Mouse (Mus musculus): ENCODE measurements around the gene Zfp36l1.

Gene Zfp36l1

GRCm38 (mm10) chr12:80131359-80132249 lies 18.8 kb upstream of the Zfp36l1 start:
- no peak for DNase-seq (ENCODE audit: low spot score)

- DNase-seq (ENCODE audit: low spot score): peak; percentile 83
Observed at GRCm38 (mm10) chr12:80130558-80131358, 17.9 kb upstream of the Zfp36l1 start.

- no peak for DNase-seq (ENCODE audit: low spot score)
Observed at GRCm38 (mm10) chr12:80129531-80129930, 16.7 kb upstream of the Zfp36l1 start.

- DNase-seq (ENCODE audit: low spot score): no peak
Observed at GRCm38 (mm10) chr12:80127191-80127762, 14.5 kb upstream of the Zfp36l1 start.

- no peak for DNase-seq (ENCODE audit: low spot score)
Observed at GRCm38 (mm10) chr12:80125316-80125715, 12.5 kb upstream of the Zfp36l1 start.

- DNase-seq (ENCODE audit: low spot score): no peak
Observed at GRCm38 (mm10) chr12:80124756-80125155, 11.9 kb upstream of the Zfp36l1 start.

- DNase-seq (ENCODE audit: low spot score): no peak
Observed at GRCm38 (mm10) chr12:80124211-80124610, 11.4 kb upstream of the Zfp36l1 start.

GRCm38 (mm10) chr12:80123227-80123803 lies 10.5 kb upstream of the Zfp36l1 start:
- no peak for DNase-seq (ENCODE audit: low spot score)

- DNase-seq (ENCODE audit: low spot score): no peak
Observed at GRCm38 (mm10) chr12:80121438-80121837, 8.6 kb upstream of the Zfp36l1 start.

- no peak for DNase-seq (ENCODE audit: low spot score)
Observed at GRCm38 (mm10) chr12:80118588-80118987, 5.8 kb upstream of the Zfp36l1 start.

GRCm38 (mm10) chr12:80116206-80117112 lies 3.6 kb upstream of the Zfp36l1 start:
- DNase-seq (ENCODE audit: low spot score): no peak

- DNase-seq (ENCODE audit: low spot score): no peak
Observed at GRCm38 (mm10) chr12:80115863-80116194, 3.0 kb upstream of the Zfp36l1 start.

GRCm38 (mm10) chr12:80115142-80115862 lies 2.5 kb upstream of the Zfp36l1 start:
- DNase-seq (ENCODE audit: low spot score): peak; percentile 85

GRCm38 (mm10) chr12:80114892-80115141 lies 2.0 kb upstream of the Zfp36l1 start:
- peak; percentile 75 for DNase-seq (ENCODE audit: low spot score)

GRCm38 (mm10) chr12:80114031-80114891 lies 1.4 kb upstream of the Zfp36l1 start:
- DNase-seq (ENCODE audit: low spot score): peak; percentile 77

- no peak for DNase-seq (ENCODE audit: low spot score)
Observed at GRCm38 (mm10) chr12:80113586-80114021, 791 bp upstream of the Zfp36l1 start.

GRCm38 (mm10) chr12:80112071-80112660 lies 647 bp downstream of the Zfp36l1 start:
- DNase-seq (ENCODE audit: low spot score): no peak

GRCm38 (mm10) chr12:80111131-80112070 lies 1.4 kb downstream of the Zfp36l1 start:
- DNase-seq (ENCODE audit: low spot score): peak; percentile 67
